Mouse (Mus musculus) embryo, embryonic 11.5 days (tissue): ENCODE results near the gene Borcs6.

Experiments
- DNase-seq: peaks from one replicate; pipeline ENCODE4 v3.0.0-alpha.2; 2012; ENCODE audit warnings: low read depth, low spot score

The Borcs6 gene

GRCm38 (mm10) chr11:69102403-69102725 is 42.8 kb downstream of the Borcs6 start:
- no peak for DNase-seq

- no peak for DNase-seq
Measured at GRCm38 (mm10) chr11:69103121-69103520, 43.6 kb downstream of the Borcs6 start.

- no peak for DNase-seq
Measured at GRCm38 (mm10) chr11:69103531-69104435, 44.3 kb downstream of the Borcs6 start.

- DNase-seq = no peak
Measured at GRCm38 (mm10) chr11:69104487-69104886, 45.0 kb downstream of the Borcs6 start.

- no peak for DNase-seq
Measured at GRCm38 (mm10) chr11:69105227-69105626, 45.7 kb downstream of the Borcs6 start.

GRCm38 (mm10) chr11:69105796-69106195 is 46.3 kb downstream of the Borcs6 start:
- no peak for DNase-seq

GRCm38 (mm10) chr11:69106299-69106698 is 46.8 kb downstream of the Borcs6 start:
- no peak for DNase-seq

- DNase-seq = no peak
Measured at GRCm38 (mm10) chr11:69106842-69107241, 47.3 kb downstream of the Borcs6 start.

GRCm38 (mm10) chr11:69107676-69108075 is 48.2 kb downstream of the Borcs6 start:
- DNase-seq = no peak

GRCm38 (mm10) chr11:69108223-69108622 is 48.7 kb downstream of the Borcs6 start:
- DNase-seq = no peak

GRCm38 (mm10) chr11:69109032-69109900 is 49.7 kb downstream of the Borcs6 start:
- no peak for DNase-seq

GRCm38 (mm10) chr11:69110319-69111046 is 51.0 kb downstream of the Borcs6 start:
- DNase-seq = no peak
